ENCODE assay signal across 8 mouse cellular contexts in the genomic region with DNA sequence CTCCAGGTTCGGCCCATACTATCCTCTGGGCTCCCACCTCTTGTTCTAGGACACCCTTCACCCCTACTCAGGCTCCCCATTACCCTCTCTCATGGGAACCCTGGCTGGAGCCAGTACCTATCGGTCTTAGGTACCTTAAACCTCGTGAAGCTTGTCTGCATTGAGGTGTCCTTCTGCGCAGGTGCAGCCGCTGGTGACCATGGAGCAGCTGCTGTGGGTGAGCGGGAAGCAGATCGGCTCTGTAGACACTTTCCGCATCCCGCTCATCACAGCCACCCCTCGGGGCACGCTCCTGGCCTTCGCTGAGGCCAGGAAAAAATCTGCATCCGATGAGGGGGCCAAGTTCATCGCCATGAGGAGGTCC. TPM values are rescaled to one million over a fixed set of nuclear protein-coding genes. Genes with fewer than 3 reads are reported as not detected.
A peak's percentile ranks its signal among the peaks of the same experiment; 100 is the strongest.
DNase-seq lines count a peak whose midpoint lies in the region; ATAC-seq and TF ChIP-seq lines count a peak whose summit lies in the region.

No protein-coding gene starts in this region.

- peaks cover 8% of the 10 kb centered on the region for H3K4me1 ChIP-seq in lung, embryonic 15.5 days
- peaks cover 8% of the 10 kb centered on the region for H3K4me1 ChIP-seq in brown adipose tissue, adult 24 weeks (ENCODE audit: control insufficient read depth, insufficient read depth, insufficient read length, low read length)
- peaks cover 7% of the 10 kb centered on the region for H3K4me1 ChIP-seq in forebrain, postnatal 0 days (ENCODE audit: insufficient read depth)
- peaks cover 11% of the 10 kb centered on the region; the same call in 1 of the 2 replicates for H3K4me1 ChIP-seq in neural tube, embryonic 12.5 days

- H3K27me3 ChIP-seq in lung, embryonic 15.5 days = no peaks in the 10 kb centered on the region
- no peaks in the 10 kb centered on the region for H3K27me3 ChIP-seq in forebrain, postnatal 0 days (ENCODE audit: insufficient read depth, low read length)
- H3K27me3 ChIP-seq in neural tube, embryonic 12.5 days (replicated peaks) = no peaks in the 10 kb centered on the region

- H3K4me2 ChIP-seq in lung, embryonic 15.5 days = peak overlapping the region; percentile 93
- peak overlapping the region; percentile 99 for H3K4me2 ChIP-seq in forebrain, postnatal 0 days (ENCODE audit: low read depth)
- H3K4me2 ChIP-seq in neural tube, embryonic 12.5 days (replicated peaks) = peak overlapping the region; percentile 96

- ATAC-seq in lung, embryonic 15.5 days (ENCODE audit: borderline replicate concordance, extremely low read depth, low FRiP score, low TSS enrichment) = peak; percentile 17
- ATAC-seq in forebrain, postnatal 0 days = peak; percentile 5
- peak; percentile 31 for ATAC-seq in neural tube, embryonic 12.5 days (ENCODE audit: low FRiP score, low read depth)

- H3K36me3 ChIP-seq in lung, embryonic 15.5 days = no peaks in the 10 kb centered on the region
- peaks cover 20% of the 10 kb centered on the region for H3K36me3 ChIP-seq in forebrain, postnatal 0 days (ENCODE audit: insufficient read depth)
- peaks cover 18% of the 10 kb centered on the region for H3K36me3 ChIP-seq in neural tube, embryonic 12.5 days

- no peak for DNase-seq in lung, postnatal 14 days
- peak; percentile 38 for DNase-seq in forebrain, postnatal 0 days
- peak; percentile 43 to 60 for DNase-seq in left cerebral cortex, postnatal 36 days (ENCODE audit: low spot score in 2 of 2)
- peak; percentile 64 for DNase-seq in thymus, postnatal 4 days
- no peak for DNase-seq in urinary bladder, postnatal 4 days (ENCODE audit: low spot score in 2 of 2)

- no peaks in the 10 kb centered on the region for H3K9me3 ChIP-seq in lung, embryonic 15.5 days
- no peaks in the 10 kb centered on the region for H3K9me3 ChIP-seq in forebrain, postnatal 0 days (ENCODE audit: low read length)
- no peaks in the 10 kb centered on the region for H3K9me3 ChIP-seq in neural tube, embryonic 12.5 days

- intact Hi-C loops in left cerebral cortex, postnatal 36 days (cut with DNase I) = no loop called here

- no peak overlapping the region for H3K27ac ChIP-seq in lung, embryonic 15.5 days
- H3K27ac ChIP-seq in brown adipose tissue, adult 24 weeks (replicated peaks; ENCODE audit: low read depth, low read length) = peak overlapping the region; percentile 76
- H3K27ac ChIP-seq in forebrain, postnatal 0 days (ENCODE audit: low read depth, low read length) = peak overlapping the region; percentile 67
- no peak overlapping the region for H3K27ac ChIP-seq in neural tube, embryonic 12.5 days

- no peak for TF ChIP-seq CTCF in forebrain, postnatal 0 days (IDR thresholded peaks at IDR 0.05; ENCODE audit: low read depth)

- peak overlapping the region; percentile 61 for H3K4me3 ChIP-seq in lung, embryonic 15.5 days
- H3K4me3 ChIP-seq in brown adipose tissue, adult 24 weeks (ENCODE audit: insufficient read depth, low read depth, low read length) = peak overlapping the region; percentile 93
- H3K4me3 ChIP-seq in forebrain, postnatal 0 days (ENCODE audit: low read depth, low read length) = peak overlapping the region; percentile 87
- H3K4me3 ChIP-seq in neural tube, embryonic 12.5 days = peak overlapping the region; percentile 68

- whole genome bisulfite sequencing in lung, embryonic 15.5 days = 9% methylated on average over 14 of the region's 14 CpGs
- WGBS in forebrain, postnatal 0 days = 11% methylated on average over 14 of the region's 14 CpGs
- WGBS in neural tube, embryonic 12.5 days = 11% methylated on average over 14 of the region's 14 CpGs

- H3K9ac ChIP-seq in lung, embryonic 15.5 days = peak overlapping the region; percentile 60
- H3K9ac ChIP-seq in forebrain, postnatal 0 days = peak overlapping the region; percentile 88
- peak overlapping the region; percentile 80 for H3K9ac ChIP-seq in neural tube, embryonic 12.5 days

RNA-seq across cellular contexts. Expression of gene Neu1, which starts 0.7 kb away (rescaled TPM):
- polyA plus RNA-seq in lung, embryonic 15.5 days (2015; fragmentation: Nextera tagmentation; extraction: Ambion mirVana) = 17.3 and 17.9 TPM in 2 replicates
- polyA plus RNA-seq in brown adipose tissue, adult 24 weeks (2012; ENCODE audit: insufficient read depth, insufficient read length, missing spikeins) = 9.1 and 10.2 TPM in 2 replicates
- total RNA-seq in forebrain, postnatal 0 days (2014; rRNA removed) = 36.7 and 36.8 TPM in 2 replicates
- polyA plus RNA-seq in forebrain, postnatal 0 days (2015; fragmentation: Nextera tagmentation; extraction: Ambion mirVana) = 33.5 and 34.5 TPM in 2 replicates
- total RNA-seq in left cerebral cortex, postnatal 36 days (2021) = 10 to 100 TPM; 43.8 to 47.2 TPM
- polyA plus RNA-seq in neural tube, embryonic 12.5 days (2016; fragmentation: Nextera tagmentation; extraction: Ambion mirVana) = 24.4 and 27.3 TPM in 2 replicates

RNA-seq across cellular contexts. Expression of gene Slc44a4, which starts 17.5 kb away (rescaled TPM):
- polyA plus RNA-seq in lung, embryonic 15.5 days (2015; fragmentation: Nextera tagmentation; extraction: Ambion mirVana) = 0.94 and 1.5 TPM in 2 replicates
- polyA plus RNA-seq in brown adipose tissue, adult 24 weeks (2012; ENCODE audit: insufficient read depth, insufficient read length, missing spikeins) = not detected in 2 replicates
- not detected in 2 replicates for total RNA-seq in forebrain, postnatal 0 days (2014; rRNA removed)
- polyA plus RNA-seq in forebrain, postnatal 0 days (2015; fragmentation: Nextera tagmentation; extraction: Ambion mirVana) = 0.06 TPM in 1 of 2 replicates, not detected in the other
- total RNA-seq in left cerebral cortex, postnatal 36 days (2021) = under 1 TPM; 0.23 to 0.69 TPM
- not detected in 2 replicates for polyA plus RNA-seq in neural tube, embryonic 12.5 days (2016; fragmentation: Nextera tagmentation; extraction: Ambion mirVana)

RNA-seq across cellular contexts. Expression of gene Hspa1b, which starts 27.3 kb away (rescaled TPM):
- 0.15 and 0.26 TPM in 2 replicates for polyA plus RNA-seq in lung, embryonic 15.5 days (2015; fragmentation: Nextera tagmentation; extraction: Ambion mirVana)
- polyA plus RNA-seq in brown adipose tissue, adult 24 weeks (2012; ENCODE audit: insufficient read depth, insufficient read length, missing spikeins) = 5.2 and 26.8 TPM in 2 replicates
- 5.2 and 8.1 TPM in 2 replicates for total RNA-seq in forebrain, postnatal 0 days (2014; rRNA removed)
- 0.42 and 0.52 TPM in 2 replicates for polyA plus RNA-seq in forebrain, postnatal 0 days (2015; fragmentation: Nextera tagmentation; extraction: Ambion mirVana)
- total RNA-seq in left cerebral cortex, postnatal 36 days (2021) = 10 to 100 TPM; 12.9 to 23.4 TPM
- 0.26 TPM in 1 of 2 replicates, not detected in the other for polyA plus RNA-seq in neural tube, embryonic 12.5 days (2016; fragmentation: Nextera tagmentation; extraction: Ambion mirVana)

RNA-seq across cellular contexts. Expression of gene Ehmt2, which starts 33.4 kb away (rescaled TPM):
- 64.9 and 69.9 TPM in 2 replicates for polyA plus RNA-seq in lung, embryonic 15.5 days (2015; fragmentation: Nextera tagmentation; extraction: Ambion mirVana)
- polyA plus RNA-seq in brown adipose tissue, adult 24 weeks (2012; ENCODE audit: insufficient read depth, insufficient read length, missing spikeins) = 27.4 and 30.6 TPM in 2 replicates
- total RNA-seq in forebrain, postnatal 0 days (2014; rRNA removed) = 293 and 302 TPM in 2 replicates
- polyA plus RNA-seq in forebrain, postnatal 0 days (2015; fragmentation: Nextera tagmentation; extraction: Ambion mirVana) = 45.5 and 61.8 TPM in 2 replicates
- 100 to 1,000 TPM; 162 to 194 TPM for total RNA-seq in left cerebral cortex, postnatal 36 days (2021)
- polyA plus RNA-seq in neural tube, embryonic 12.5 days (2016; fragmentation: Nextera tagmentation; extraction: Ambion mirVana) = 113 and 117 TPM in 2 replicates

RNA-seq across cellular contexts. Expression of gene C2, which starts 33.7 kb away (rescaled TPM):
- 2.6 and 2.9 TPM in 2 replicates for polyA plus RNA-seq in lung, embryonic 15.5 days (2015; fragmentation: Nextera tagmentation; extraction: Ambion mirVana)
- polyA plus RNA-seq in brown adipose tissue, adult 24 weeks (2012; ENCODE audit: insufficient read depth, insufficient read length, missing spikeins) = 6.0 and 12.4 TPM in 2 replicates
- 2.6 and 6.1 TPM in 2 replicates for total RNA-seq in forebrain, postnatal 0 days (2014; rRNA removed)
- polyA plus RNA-seq in forebrain, postnatal 0 days (2015; fragmentation: Nextera tagmentation; extraction: Ambion mirVana) = 3.0 and 3.5 TPM in 2 replicates
- 1 to 10 TPM; 2.4 to 2.5 TPM for total RNA-seq in left cerebral cortex, postnatal 36 days (2021)
- polyA plus RNA-seq in neural tube, embryonic 12.5 days (2016; fragmentation: Nextera tagmentation; extraction: Ambion mirVana) = 1.0 and 1.5 TPM in 2 replicates

Comparison
In these comparisons a context has a peak if more than half of its experiments do, and no peak if none do; other contexts are left out.
1. H3K27ac ChIP-seq: peak in brown adipose tissue, adult 24 weeks (single experiment) and forebrain, postnatal 0 days (single experiment); none in lung, embryonic 15.5 days (single experiment) and neural tube, embryonic 12.5 days (single experiment).
2. DNase-seq: peak in forebrain, postnatal 0 days (single experiment), left cerebral cortex, postnatal 36 days (2 of 2) and thymus, postnatal 4 days (single experiment); none in lung, postnatal 14 days (single experiment) and urinary bladder, postnatal 4 days (0 of 2).
3. Peak in every context shown above with its lines, with median percentiles within 50 percentile points of each other: ATAC-seq, H3K4me2 ChIP-seq, H3K4me3 ChIP-seq and H3K9ac ChIP-seq.